Mouse (Mus musculus) Patski (cell line): ENCODE data around the gene 4931428F04Rik. TPM values are rescaled to one million over a fixed set of nuclear protein-coding genes. Genes with fewer than 3 reads are reported as not detected.
"Not testable (repeated sequence)": the region's sequence is repeated elsewhere in the genome, so short reads cannot be mapped to it uniquely, and the experiment has no call there.

Experiments used
- ATAC-seq: fragments of 100-300 bp; one replicate; pipeline ENCODE4 v1.8.0; 2021
- CTCF ChIA-PET: fragments of 350-600 bp; sonication (Branson Sonifier 250); formaldehyde crosslinking; loops from one replicate; lab custom pipeline; 2022; ENCODE audit warnings: inconsistent platforms; lab: Charles Lee
- POLR2A ChIA-PET: fragments of 350-600 bp; sonication (Branson Sonifier 250); formaldehyde crosslinking; loops from one replicate; lab custom pipeline; 2022; ENCODE audit warnings: antibody characterized with exemption, inconsistent platforms; lab: Charles Lee
- DNase-seq: peaks from one replicate; pipeline ENCODE4 v3.0.0-alpha.2; 2011; ENCODE audit warnings: low read depth, low spot score
- H3K27me3 ChIP-seq: fragments of 371-371 bp; one replicate; pipeline ENCODE4 v1.5.1; 2021
- CTCF ChIP-seq: fragments of 100-300 bp; IDR thresholded peaks from one replicate; pipeline ENCODE4 v1.5.1; 2021
- in situ Hi-C: fragments of 300-500 bp; cut with MboI; formaldehyde crosslinking; loops from 3 replicates; pipeline ENCODE4 v1.11.1; 2018; ENCODE audit warnings: low pct_unique_long_range_greater_than_20kb, mixed read lengths
- polyA plus RNA-seq: library from polyadenylated mRNA; unstranded; gene quantifications from one replicate; pipeline ENCODE4 v1.2.3, GENCODE M21; 2021

Gene 4931428F04Rik
- polyA plus RNA-seq, 1 experiment from 2014 or later, result 10.7 TPM

DNA sequence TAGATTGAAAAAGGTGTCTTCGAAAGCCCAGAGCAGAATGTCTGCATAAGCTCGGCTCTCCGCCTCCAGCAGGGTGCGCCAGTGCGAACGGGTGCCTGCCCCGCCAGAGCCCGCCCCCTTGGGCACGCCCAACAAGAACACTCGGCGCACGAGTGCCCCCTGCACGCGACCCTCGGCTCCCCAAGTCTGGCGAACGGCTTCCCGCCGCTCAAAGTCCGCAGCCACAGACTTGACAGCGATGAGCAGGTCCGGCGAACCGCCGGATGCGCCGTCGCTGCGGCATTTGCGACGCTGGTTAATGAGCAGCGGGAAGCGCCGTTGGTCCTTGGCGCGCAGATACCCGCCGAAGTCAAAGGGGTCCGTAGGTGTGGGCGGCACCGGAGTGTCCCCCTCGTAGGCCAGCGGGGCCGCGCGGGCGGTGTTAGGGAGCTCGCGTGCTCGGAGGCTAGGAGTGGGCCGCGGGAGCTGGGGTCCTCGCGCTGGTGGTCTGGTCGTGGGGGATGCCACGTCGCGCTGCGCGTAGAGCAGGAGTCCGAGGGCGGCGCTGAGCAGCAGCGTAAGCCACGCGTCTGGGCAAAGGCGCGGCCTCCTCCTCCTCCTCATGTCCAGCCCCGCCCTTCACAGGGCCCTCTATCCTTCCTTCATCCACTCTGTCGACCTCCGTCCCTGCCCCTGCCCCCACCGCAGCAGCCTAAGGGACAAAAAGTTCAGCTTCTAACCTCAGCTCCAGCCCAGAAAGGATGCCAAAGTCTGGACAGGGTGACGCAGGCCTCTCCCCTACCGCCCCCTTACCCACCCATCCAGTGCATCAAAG lies 35.3 kb downstream of the 4931428F04Rik start:
- CTCF ChIA-PET, result interaction anchor here (0.8 to 1.4 kb wide), 4 partner anchors 11 to 116 kb away, joined by 3 to 5 read pairs (median 4); no protein-coding TSS in a partner anchor
- POLR2A ChIA-PET, result interaction anchor here (0.8 kb wide), 1 partner anchor 10 kb away, joined by 3 read pairs; the partner anchor contains the start of genes Fbxl8 and Tradd
- in situ Hi-C loops, result no loop called here
- no peak for TF ChIP-seq CTCF
- ATAC-seq (peak; percentile 67), DNase-seq (no peak)
- H3K27me3 ChIP-seq, result no peaks in the 10 kb centered on the region

DNA sequence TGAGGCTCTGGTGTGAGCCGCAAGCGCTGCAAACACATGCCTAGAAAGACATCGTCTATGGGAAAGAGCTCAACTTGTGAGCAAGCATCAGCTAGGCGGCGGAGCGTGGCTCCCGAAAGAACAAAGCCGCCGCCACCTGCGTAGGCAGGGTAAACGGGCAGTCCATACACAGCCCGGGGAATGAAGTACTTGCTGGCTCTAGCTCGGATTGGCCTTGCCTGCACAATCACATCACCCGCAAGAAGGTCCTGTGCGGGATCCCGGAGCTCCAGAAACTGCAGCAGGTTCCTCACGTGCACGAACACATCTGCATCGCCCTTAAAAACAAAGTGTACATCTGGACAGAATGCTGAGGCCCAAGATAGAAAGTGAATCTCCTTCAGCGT lies 35.9 kb downstream of the 4931428F04Rik start:
- no peak for TF ChIP-seq CTCF
- CTCF ChIA-PET, result interaction anchor here (0.8 to 1.9 kb wide), 4 partner anchors 12 to 117 kb away, joined by 3 to 5 read pairs (median 4); no protein-coding TSS in a partner anchor
- no peaks in the 10 kb centered on the region for H3K27me3 ChIP-seq
- ATAC-seq, result no peak
- POLR2A ChIA-PET, result no interaction called here
- no peak for DNase-seq
- in situ Hi-C loops, result no loop called here

DNA sequence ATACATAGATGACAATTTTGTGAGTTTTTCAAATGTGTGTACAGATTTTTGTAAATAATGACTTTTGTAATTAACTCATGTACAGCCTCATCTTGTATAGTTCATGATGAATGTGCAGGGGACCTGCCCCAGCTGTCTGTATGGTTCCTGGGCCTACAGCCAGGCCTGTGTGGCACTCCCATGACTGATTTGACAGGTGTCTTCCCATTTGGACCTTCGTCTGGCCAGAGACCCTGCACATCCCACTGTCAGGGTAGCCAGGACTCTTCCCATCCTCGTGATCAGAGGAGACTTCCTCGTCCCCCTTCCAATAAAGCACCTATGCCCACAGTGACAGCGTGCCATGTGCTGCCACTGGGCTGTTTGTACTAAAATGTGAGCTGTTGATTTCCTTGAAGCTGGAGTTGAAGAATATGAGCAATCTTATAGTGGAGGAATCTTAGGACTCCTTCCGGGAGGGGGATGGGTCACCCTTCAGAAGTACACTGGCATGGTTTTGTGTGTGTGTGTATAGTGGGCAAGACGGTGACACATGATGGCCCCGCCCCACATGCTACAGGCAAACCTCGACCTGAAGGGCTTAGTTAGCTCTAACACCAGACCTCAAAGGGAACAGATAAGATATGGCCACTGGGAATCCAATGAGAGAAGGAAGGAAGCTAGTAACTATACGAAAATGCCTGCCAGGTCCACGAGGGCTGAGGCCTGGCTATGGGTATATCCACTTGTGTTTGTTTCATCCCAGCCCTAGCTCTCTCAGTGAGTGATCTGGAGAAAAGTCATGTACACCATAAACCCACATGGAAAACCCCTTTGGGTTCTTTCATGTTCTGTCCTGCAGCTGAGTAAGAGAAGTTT lies 36.8 kb downstream of the 4931428F04Rik start:
- POLR2A ChIA-PET, result no interaction called here
- H3K27me3 ChIP-seq, result no peaks in the 10 kb centered on the region
- CTCF ChIA-PET, result interaction anchor here (0.8 to 1.9 kb wide), 4 partner anchors 12 to 118 kb away, joined by 3 to 5 read pairs (median 4); no protein-coding TSS in a partner anchor
- no peak for DNase-seq
- no peak for TF ChIP-seq CTCF
- no peak for ATAC-seq
- in situ Hi-C loops, result no loop called here

DNA sequence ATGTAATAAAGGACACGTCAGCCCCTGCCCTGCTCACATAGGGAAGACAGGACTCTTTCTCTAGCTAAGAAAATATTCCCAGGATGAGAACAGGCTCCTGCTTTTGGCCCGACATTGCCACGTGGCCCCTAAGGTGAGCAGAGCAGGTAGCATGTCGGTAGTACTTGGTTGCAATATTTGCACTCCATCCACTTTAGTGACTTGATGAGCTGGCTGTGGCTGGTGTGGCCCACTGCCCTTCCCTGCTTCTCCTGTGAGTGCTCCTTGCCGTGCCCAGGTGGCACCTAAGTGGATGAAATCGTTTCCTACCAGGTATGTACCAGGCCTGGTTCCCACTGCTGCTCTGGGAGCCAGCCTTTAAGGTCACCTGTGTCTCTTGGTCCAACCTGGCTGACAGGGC lies 37.7 kb downstream of the 4931428F04Rik start:
- TF ChIP-seq CTCF, result no peak
- no peaks in the 10 kb centered on the region for H3K27me3 ChIP-seq
- in situ Hi-C loops, result no loop called here
- POLR2A ChIA-PET, result no interaction called here
- ATAC-seq, result no peak
- no peak for DNase-seq
- CTCF ChIA-PET, result interaction anchor here (1.9 kb wide), 1 partner anchor 20 kb away, joined by 5 read pairs; no protein-coding TSS in a partner anchor

DNA sequence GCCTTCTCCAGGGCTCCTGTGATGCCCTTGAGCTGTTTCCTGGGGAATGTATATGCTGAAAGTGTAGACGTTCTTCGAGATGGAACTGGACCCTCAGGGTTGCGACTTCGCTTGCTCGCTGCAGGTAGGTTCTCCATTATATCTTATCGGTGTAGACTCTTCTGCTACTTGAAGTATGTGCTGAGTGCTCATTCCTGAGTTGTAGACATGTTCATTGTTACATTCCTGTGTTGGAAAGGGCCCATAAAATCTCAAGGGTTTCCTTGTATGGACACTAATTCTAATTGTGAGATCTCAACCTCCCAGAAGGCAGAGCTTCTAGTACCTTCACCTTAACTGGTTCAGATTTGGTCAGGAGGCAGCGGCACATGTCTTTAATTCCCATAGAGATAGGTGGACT lies 48.6 kb downstream of the 4931428F04Rik start:
- ATAC-seq (no peak), DNase-seq (no peak)
- CTCF ChIA-PET, result interaction anchor here (1.2 to 2.3 kb wide), 3 partner anchors 10 to 39 kb away, joined by 3 to 6 read pairs (median 4); no protein-coding TSS in a partner anchor
- TF ChIP-seq CTCF, result no peak
- POLR2A ChIA-PET, result no interaction called here
- in situ Hi-C loops, result no loop called here
- no peaks in the 10 kb centered on the region for H3K27me3 ChIP-seq

DNA sequence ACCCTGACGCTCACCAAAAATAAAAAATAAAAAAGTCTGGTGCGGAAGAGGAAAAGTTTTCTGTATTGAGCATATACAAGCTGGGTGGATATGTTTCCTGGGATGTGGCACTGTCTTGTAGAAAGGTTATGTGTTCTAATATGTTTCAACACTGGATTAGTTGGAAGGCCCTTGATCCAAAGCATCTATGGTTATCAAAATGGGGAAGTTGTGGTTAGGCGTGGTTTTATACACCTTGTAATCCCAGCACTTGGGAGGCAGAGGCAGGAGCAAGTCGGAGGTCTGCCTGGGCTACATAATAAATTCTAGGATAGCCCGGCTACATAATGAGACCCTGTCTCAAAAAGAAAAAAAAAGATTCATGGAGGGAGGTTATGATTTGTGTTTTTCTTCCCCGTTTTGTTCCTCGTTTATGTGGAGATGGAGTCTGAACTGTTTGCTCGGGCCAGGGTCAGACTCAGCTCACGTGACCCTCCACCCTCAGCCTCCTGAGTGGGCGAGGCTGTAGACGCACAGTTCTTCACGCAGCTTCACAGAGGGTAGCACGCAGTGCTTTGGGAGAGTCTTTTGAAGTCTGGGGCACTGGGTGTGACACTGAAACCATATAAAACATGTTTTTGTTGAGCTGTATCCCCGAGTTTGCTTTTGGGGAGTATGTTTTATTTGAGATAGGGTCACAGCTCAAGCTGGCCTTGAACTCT lies 52.1 kb downstream of the 4931428F04Rik start:
- ATAC-seq (no peak), DNase-seq (no peak)
- H3K27me3 ChIP-seq, result no peaks in the 10 kb centered on the region
- ChIA-PET CTCF (interaction anchor here (1.0 to 1.3 kb wide), 3 partner anchors 8 to 53 kb away, joined by 3 read pairs; partner anchors contain the start of gene D230025D16Rik), POLR2A (interaction anchor here (0.6 kb wide), 1 partner anchor 125 kb away, joined by 6 read pairs; no protein-coding TSS in a partner anchor)
- TF ChIP-seq CTCF, result no peak
- in situ Hi-C loops, result no loop called here

DNA sequence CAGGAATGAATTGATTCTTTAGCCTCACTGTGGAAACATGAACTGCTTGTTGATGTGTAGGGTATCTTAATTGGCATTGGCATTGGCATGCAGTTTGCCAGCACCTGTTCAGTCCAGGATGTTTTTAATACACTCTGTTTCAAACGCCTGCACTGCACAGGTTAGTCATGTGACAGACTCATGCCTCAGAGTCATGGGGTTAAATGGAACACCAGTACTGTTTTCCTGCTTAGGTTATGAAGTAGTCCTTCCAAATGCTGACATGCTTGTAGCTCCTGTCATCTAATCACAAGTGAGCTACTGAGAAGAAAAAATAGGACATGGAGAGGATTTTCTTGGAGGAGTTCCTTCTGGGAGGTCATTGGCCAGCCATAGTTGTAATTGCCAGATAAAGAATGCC lies 54.5 kb downstream of the 4931428F04Rik start:
- POLR2A ChIA-PET, result no interaction called here
- CTCF ChIA-PET, result interaction anchor here (1.0 kb wide), 1 partner anchor 12 kb away, joined by 3 read pairs; no protein-coding TSS in a partner anchor
- in situ Hi-C loops, result no loop called here
- no peak for TF ChIP-seq CTCF
- no peaks in the 10 kb centered on the region for H3K27me3 ChIP-seq
- DNase-seq (no peak), ATAC-seq (no peak)

DNA sequence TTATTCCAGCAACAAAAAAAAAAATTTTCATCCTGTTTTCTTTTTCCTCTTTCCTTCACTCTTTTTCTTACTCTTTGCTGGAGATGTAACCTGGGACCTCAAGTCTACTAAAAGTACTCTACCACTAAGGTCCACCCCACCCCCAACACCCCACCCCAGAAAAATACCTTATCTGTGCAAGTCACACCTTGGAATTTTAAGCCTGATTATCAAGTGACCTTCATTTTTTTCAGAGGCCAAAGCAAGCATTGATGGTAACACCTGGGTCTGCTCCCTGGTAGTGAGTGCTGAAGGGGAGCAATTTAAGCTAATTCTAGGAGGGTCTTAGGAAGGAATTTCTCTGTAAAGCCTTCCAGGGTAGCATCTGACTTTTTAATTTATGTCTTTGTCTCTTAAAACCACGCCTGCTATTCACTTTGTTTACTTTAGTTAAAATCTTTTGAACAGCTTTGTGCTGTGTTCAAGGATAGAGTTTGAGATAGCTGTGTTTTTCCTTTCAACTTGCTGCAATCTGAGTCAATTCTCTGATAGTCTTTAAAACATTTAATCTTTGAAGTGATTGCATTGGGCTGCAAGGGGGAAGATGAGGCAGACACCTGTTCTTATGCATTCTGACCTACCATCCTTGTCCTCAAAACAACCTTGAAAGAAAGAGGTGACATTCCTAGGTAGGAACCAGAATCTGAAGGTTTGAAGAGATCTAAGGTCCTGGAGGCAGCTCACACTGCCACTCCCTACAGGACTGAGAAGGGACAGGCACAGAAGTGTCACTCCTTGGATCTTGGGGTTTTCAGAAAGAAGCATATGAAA lies 56.3 kb downstream of the 4931428F04Rik start:
- no peak for DNase-seq
- no peaks in the 10 kb centered on the region for H3K27me3 ChIP-seq
- ATAC-seq, result no peak
- CTCF ChIA-PET, result interaction anchor here (1.1 to 2.0 kb wide), 4 partner anchors 15 to 22 kb away, joined by 4 to 6 read pairs (median 4); partner anchors contain the start of gene B3gnt9
- in situ Hi-C loops, result no loop called here
- POLR2A ChIA-PET, result no interaction called here
- TF ChIP-seq CTCF, result no peak

DNA sequence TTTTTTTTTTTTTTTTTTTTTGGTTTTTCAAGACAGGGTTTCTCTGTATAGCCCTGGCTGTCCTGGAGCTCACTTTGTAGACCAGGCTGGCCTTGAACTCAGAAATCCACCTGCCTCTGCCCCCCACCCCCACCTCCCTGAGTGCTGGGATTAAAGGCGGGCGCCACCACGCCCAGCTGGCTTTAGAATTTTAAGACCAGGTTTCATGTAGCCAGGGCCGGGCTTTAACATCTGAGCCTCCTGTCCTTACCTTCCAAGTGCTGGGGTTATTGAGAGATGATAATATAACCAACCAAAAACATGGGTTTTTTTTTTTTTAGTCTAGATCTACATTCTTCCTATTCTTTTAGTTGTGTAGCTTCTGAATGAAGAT lies 57.4 kb downstream of the 4931428F04Rik start:
- ATAC-seq, H3K27me3 ChIP-seq, DNase-seq, in situ Hi-C loops, POLR2A ChIA-PET: not testable (repeated sequence)
- CTCF ChIA-PET, result interaction anchor here (1.4 to 2.0 kb wide), 3 partner anchors 14 to 21 kb away, joined by 4 to 6 read pairs (median 5); no protein-coding TSS in a partner anchor
